Mouse (Mus musculus) MEL (cell line): Measurements from ENCODE around the gene B3galt5.

ENCODE experiments used
- CHD1 ChIP-seq: IDR thresholded peaks from 2 replicates; pipeline ENCODE4 v1.6.1; 2012; ENCODE audit warnings: low read depth, mild to moderate bottlenecking, inconsistent platforms, low read length, improper control_type of control experiment
- CTCF ChIP-seq, 3 experiments: IDR thresholded peaks in 2 of 3; conservative IDR thresholded peaks in 1 of 3; 2 replicates each; pipeline ENCODE4 v1.5.1; 2011 to 2012; ENCODE audit warnings: low read length in 3 of 3, low read depth in 2 of 3, mild to moderate bottlenecking in 2 of 3, improper control_type of control experiment in 1 of 3, inconsistent platforms in 1 of 3, mixed read lengths in 1 of 3, moderate library complexity in 1 of 3; ENCODE audit not compliant: control insufficient read depth in 1 of 3, insufficient read depth in 1 of 3, poor library complexity in 1 of 3, severe bottlenecking in 1 of 3
- MAFK ChIP-seq: IDR thresholded peaks from 2 replicates; pipeline ENCODE4 v1.6.1; 2011; ENCODE audit warnings: low read depth, mild to moderate bottlenecking, low read length, improper control_type of control experiment, borderline replicate concordance
- MEF2A ChIP-seq: IDR thresholded peaks from 2 replicates; pipeline ENCODE4 v1.6.1; 2014; ENCODE audit warnings: low read depth, mild to moderate bottlenecking, inconsistent platforms, low read length, improper control_type of control experiment; ENCODE audit not compliant: poor library complexity, insufficient replicate concordance, severe bottlenecking; ENCODE audit errors: extremely low read depth
- MXI1 ChIP-seq: IDR thresholded peaks from 2 replicates; pipeline ENCODE4 v1.6.1; 2011; ENCODE audit warnings: mild to moderate bottlenecking, low read depth, low read length, improper control_type of control experiment
- POLR2A ChIP-seq, 2 experiments: IDR thresholded peaks; 2 replicates each; pipeline ENCODE4 v1.6.1; 2011 to 2012; ENCODE audit warnings: low read length in 2 of 2, mild to moderate bottlenecking in 2 of 2, control low read depth in 1 of 2, improper control_type of control experiment in 1 of 2, low read depth in 1 of 2, moderate library complexity in 1 of 2; ENCODE audit not compliant: control insufficient read depth in 1 of 2, insufficient read depth in 1 of 2, poor library complexity in 1 of 2
- USF2 ChIP-seq, 2 experiments: IDR thresholded peaks; 2 replicates each; pipeline ENCODE4 v1.6.1; 2011 to 2012; ENCODE audit warnings: improper control_type of control experiment in 2 of 2, low read length in 2 of 2, borderline replicate concordance in 1 of 2, inconsistent platforms in 1 of 2, low read depth in 1 of 2, mild to moderate bottlenecking in 1 of 2; ENCODE audit not compliant: insufficient read depth in 1 of 2

DNA sequence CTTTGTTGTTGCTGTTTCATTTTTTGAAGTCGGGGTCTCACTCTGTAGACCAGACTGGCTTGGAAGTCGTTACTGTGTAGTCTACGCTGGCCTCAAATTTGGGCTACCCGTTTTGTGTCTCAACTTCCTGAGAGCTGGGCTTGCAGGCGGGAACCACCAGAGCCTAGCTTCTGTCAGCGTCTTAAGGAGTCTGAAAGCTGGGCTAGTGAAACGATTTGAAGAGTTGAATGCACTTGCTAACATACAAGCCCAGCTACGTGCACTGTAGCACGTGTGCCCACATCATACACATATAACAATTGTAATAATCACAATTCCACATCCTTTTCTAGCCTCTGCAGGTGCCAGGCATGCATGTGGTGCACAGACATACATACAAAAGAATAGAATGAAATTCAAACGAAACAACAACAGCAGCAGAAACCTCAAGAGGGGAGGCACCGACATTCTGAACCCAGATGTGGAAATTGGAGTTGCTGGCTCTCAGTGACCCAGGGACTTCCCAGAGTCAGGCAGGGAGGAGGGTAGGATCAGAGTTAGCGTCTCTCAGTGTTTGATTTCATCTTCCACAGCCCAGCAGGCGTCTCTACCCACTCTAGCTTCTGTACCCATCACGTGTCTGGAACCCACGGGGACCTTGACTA is 57.1 kb downstream of the B3galt5 start:
- TF ChIP-seq USF2 (IDR thresholded peaks at IDR 0.05; ENCODE audit: borderline replicate concordance in 1 of 2, insufficient read depth in 1 of 2, low read depth in 1 of 2, low read length in 2 of 2) (no peak), MAFK (no peak), CTCF (IDR thresholded peaks at IDR 0.05 in 2 of 3, conservative IDR thresholded peaks at IDR 0.05 in 1 of 3; ENCODE audit: control insufficient read depth in 1 of 3, insufficient read depth in 1 of 3, low read depth in 2 of 3, low read length in 3 of 3, poor library complexity in 1 of 3, severe bottlenecking in 1 of 3) (no peak), MEF2A (no peak), CHD1 (no peak), POLR2A (IDR thresholded peaks at IDR 0.05; ENCODE audit: control insufficient read depth in 1 of 2, insufficient read depth in 1 of 2, low read depth in 1 of 2, low read length in 2 of 2, poor library complexity in 1 of 2) (no peak), MXI1 (no peak)
